Mouse (Mus musculus) adrenal gland, postnatal 14 days (tissue): Measurements from ENCODE around the gene Dab2ip. TPM values are rescaled to one million over a fixed set of nuclear protein-coding genes. Genes with fewer than 3 reads are reported as not detected.

ENCODE experiments used
- DNase-seq: peaks from one replicate; pipeline ENCODE4 v3.0.0; 2021; ENCODE audit warnings: mixed read lengths
- total RNA-seq: library from RNA; stranded (reverse); gene quantifications from 2 replicates; pipeline ENCODE4 v1.2.3, GENCODE M21; 2021

Gene Dab2ip
- total RNA-seq, 1 experiment from 2014 or later, result 69.6 TPM

- no peak for DNase-seq
These were observed 922 bp downstream of the Dab2ip start for GRCm38 (mm10) chr2:35558826-35559550.

- peak; percentile 56 for DNase-seq
These were observed 1.4 kb downstream of the Dab2ip start for GRCm38 (mm10) chr2:35559551-35559835.

GRCm38 (mm10) chr2:35563722-35564121, 5.7 kb downstream of the Dab2ip start:
- DNase-seq, result no peak

DNA sequence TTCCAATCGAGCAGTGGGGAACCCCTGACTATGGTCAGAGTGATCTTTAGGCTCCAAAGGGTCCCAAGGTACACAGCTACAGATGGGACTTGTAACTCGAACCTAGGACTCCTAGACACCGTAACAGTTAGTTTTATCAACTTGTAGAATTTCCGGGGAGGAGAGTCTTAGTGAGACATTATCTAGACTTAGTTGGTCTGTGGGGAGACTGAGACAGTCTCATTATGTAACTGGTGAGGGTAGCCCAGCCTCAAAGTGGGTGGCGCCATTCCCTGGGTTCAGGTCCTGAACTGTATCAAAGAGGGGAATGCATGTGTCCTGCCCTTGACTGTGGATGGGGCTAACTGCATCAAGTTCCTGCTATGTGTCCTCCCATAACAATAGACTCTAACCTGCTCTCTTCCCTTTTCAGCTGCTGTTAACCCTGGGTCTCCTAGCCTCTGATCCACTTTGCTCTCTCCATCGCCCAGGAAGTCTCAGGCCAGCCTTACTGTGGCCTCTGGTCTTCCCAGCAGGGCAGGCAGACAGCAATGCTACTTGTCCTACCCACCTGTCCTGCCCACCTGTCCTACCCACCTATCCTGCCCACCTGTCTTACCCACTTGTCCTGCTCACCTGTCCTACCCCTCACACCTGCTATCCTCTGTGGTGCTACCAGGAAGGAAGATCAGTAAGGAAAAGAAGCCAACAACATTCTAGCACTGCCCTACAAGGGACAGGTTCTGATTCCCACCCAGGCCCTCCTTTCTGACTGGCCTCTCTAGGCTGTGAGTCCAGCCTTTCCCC, 7.2 kb downstream of the Dab2ip start:
- no peak for DNase-seq

GRCm38 (mm10) chr2:35566957-35567693, 9.1 kb downstream of the Dab2ip start:
- no peak for DNase-seq

DNA sequence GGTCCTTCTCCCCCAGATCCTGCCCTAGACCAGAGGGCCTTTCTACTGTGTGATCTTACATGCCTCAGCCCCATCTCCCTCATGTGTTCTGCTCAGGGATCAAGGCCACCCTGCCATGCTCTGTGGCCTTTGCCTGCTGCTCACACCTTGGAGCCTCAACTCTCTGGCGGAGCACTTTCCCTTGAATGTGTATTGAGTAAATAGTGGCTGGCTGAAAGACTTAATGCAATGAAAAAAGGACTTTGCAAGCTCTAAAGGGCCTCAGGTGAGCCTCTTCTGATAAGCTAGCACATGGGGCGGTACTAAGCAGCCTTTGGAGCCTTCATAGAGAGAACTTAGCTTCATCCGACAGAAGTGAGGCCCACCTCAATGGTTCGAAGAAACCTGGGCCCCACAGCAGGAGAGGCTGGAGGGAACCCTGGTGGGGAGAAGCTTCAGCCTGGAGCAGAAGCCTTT, 9.7 kb downstream of the Dab2ip start:
- no peak for DNase-seq

GRCm38 (mm10) chr2:35570743-35571142, 12.7 kb downstream of the Dab2ip start:
- DNase-seq, result no peak

- DNase-seq, result no peak
These were observed 16.6 kb downstream of the Dab2ip start for GRCm38 (mm10) chr2:35574643-35575042.

GRCm38 (mm10) chr2:35576675-35577074, 18.6 kb downstream of the Dab2ip start:
- DNase-seq, result no peak

GRCm38 (mm10) chr2:35580111-35580510, 22.0 kb downstream of the Dab2ip start:
- no peak for DNase-seq

DNA sequence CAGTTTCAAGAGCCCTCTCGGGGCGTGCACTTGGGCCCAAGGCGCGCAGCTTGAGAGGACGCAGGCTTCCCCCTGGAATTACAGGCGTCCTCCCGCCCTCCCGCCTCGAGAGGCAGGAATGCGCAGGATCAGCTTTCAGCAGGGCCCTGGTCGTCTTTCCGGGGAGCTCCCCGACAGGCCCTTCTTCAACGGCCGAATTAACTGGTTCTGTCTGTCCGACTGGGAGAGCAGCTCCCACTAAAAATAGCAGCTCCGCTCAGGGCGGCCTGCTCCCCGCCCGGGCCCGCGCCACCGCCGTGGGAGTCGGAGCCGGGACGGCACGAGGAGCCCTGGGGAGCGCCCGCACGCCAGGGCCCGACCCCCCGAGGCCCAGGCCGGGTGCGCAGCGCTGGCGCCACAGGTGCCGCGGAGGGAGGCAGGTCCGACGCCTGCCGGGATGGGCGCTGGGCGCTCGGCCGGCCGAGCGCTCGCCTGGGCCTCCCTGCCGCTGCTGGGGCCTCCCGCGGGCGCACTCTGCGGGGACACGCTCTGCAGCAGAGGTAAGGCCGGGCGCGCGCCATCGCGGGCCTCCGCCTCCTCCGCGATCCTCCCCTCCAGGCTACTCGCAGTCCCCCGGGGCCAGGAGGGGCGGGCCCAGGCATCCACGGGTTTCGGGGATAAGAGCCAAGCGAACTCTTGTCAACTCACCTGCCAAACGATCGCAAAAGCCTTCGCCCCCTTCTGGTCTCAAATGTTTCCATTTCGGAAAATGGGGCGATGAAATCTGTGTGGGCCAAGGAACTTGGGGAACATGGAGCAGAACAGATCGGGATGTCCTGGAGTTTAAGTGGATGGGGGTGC, 23.7 kb downstream of the Dab2ip start:
- peak; percentile 77 for DNase-seq

DNA sequence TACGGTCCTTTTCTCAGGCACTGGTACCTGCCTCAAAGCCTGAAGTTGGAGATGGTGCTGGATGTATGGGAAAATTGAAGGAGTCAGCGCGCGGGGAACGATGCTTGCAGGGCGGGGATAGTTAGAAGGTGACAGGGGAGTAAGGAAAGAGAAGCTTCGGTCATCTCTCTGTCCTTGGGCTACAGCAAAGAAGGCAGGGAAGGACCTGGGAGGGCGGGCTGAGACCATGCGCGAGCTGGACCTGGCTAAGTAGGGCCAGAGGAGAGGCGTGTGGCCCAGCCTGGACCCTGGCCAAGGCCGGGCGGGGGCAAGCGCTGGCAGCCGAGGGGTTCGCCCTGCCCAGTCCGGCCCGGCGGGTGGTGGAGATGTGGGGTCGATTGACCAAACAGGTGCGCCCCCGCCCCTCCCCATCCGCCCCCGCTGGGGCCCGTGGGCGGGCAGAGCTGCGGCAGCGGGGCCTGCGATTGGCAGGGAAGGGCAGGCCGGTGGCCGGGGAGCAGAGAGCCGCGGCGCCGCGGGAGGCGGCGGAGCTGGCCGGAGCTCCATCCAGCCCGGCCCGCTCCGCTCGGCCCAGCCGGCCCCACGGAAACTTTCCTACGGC, 24.4 kb downstream of the Dab2ip start:
- DNase-seq, result peak; percentile 75

- no peak for DNase-seq
These were observed 25.3 kb downstream of the Dab2ip start for GRCm38 (mm10) chr2:35583406-35583805.

DNA sequence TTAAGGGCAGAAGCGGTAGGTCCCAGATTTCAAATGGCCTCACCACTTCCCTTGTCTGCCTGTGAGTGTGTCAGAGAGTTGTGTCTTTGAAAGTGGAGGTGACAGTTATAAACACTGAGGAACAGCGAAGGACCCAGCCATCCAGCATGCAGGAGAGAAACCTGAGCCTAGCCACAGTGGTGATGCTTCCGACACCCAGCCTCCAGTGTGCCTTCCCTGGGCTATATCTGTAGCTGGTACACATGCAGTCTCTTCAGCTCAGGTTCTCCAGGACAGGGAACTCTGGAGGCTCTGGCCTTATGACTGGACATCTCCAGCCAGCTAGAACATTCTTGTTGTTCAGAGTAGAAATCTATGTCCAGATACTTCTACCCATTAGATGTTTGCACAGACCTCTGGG, 25.9 kb downstream of the Dab2ip start:
- no peak for DNase-seq

DNA sequence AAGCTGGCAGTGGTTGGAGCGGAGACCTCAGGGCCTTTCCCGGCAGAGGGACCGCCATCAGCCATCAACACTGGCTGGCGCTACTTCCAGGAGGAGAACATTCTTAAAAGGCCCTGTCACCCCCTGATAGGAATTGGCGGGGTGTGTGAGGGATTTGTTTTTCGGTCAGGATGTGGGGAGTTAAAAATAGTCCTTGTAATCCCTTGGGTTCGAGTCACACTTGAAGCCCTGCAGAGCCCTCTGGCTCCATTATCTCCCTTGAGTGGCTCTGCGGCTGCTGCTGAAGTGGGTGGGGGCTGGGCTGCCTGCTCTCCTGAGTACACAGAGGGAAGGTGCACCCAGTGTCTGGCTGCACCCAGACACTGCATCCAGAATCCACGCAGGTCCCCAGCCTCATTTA, 30.3 kb downstream of the Dab2ip start:
- peak; percentile 37 for DNase-seq

DNA sequence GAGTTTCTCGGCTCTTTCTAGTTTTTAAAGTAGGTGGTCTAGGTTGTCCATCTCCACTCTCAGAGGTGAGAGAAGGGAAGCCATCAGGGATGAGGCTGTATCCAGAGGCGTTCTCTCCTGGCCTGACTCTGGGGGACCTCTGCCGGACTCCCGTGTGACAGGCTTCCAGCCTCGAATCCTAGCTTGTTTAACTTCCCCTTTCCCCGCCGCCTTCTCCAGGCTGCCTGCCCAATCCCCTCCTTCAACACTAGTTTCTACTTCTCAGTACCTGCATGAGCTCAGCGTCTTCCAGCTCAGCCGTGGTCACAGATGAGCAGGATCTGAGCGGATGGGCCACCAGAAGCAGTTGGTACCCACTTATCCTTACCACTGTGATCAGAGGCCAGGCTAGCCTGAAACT, 31.3 kb downstream of the Dab2ip start:
- no peak for DNase-seq

DNA sequence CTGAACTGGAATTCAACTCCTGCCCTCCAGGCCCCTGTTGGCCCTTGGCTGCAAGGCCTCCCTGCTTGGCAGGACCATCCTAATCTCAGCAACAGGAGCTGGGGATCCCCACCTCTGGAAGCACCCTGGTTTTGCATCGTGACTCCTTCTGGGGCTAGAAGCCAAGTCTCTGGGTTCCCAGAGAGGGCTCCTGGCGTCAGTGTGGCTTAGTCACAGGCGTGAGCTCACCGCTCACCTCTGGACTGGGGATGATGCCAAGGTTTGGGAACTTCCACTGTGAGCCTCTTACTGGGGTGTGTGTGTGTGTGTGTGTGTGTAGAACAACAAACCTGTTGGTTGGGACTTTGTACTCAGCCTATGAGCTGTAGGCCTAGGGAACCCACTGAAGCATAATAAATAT, 31.7 kb downstream of the Dab2ip start:
- peak; percentile 81 for DNase-seq

- no peak for DNase-seq
These were observed 34.1 kb downstream of the Dab2ip start for GRCm38 (mm10) chr2:35591961-35592724.

DNA sequence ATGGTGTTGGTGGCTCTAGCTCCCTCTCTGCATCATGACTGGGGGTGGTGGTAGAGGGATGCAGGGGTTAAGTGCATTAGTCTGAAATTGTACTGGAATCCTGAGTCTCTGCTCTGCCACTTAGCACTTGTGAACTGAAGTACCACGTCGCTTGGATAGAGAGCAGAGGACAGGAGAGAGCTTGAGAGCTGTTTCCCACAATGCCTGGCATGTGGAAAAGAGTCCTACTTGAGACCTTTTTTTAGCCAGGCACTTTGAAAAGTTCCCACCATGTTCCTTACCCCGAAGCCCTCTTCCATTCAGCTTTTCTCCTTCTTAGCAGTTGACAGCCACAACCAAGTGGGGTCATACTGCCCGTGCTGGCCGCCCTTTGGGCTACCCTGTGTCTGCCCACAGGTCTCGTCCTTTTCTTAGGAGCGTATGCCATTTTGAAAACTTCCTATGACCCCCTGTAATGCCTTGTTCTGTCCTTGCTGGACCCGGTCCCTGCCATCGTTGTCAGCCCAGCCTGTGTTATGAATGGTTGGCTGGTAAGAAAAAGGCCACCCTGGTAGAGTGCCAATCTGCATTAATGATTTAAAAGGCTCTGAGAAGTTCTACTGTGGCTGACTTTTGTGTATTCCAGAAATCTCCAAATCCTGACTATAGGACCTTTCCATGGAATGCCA, 34.8 kb downstream of the Dab2ip start:
- no peak for DNase-seq

- no peak for DNase-seq
These were observed 35.8 kb downstream of the Dab2ip start for GRCm38 (mm10) chr2:35593889-35594288.
